Mouse (Mus musculus): ENCODE measurements at regions not wholly inside any gene's neighbourhood (a gene's known extent, or its start where the extent isn't known, plus 50 kb on each side); places are given as distances from the start of the nearest gene placed in this dataset.

DNA sequence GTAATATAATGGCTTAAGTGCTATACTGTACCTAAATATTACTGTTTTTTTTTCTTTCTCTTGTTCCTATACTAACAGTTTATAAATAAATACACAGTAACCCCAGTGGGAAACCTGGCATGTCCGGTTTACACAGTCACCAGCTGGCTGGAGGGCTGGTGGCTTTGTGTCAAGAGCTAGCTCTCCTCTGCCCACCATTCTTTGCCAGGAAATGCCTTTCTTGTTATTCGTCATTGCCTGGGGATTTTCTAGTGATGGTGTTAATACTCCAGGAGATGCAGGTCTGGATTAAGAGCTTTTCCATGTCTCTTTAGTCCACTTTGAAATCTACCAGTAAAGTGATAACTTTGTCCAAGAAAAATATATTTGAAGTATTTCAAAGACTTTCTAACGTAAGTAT is 584.2 kb downstream of the Ptprc start:
- Histone ChIP-seq H3K27me3 (ENCODE audit: control insufficient read depth in 1 of 2, insufficient read depth in 2 of 2, low read length in 2 of 2) (no peaks in the 10 kb centered on the region), H3K9me3 (replicated peaks; ENCODE audit: insufficient read depth, low read length) (no peaks in the 10 kb centered on the region), H3K36me3 (ENCODE audit: control insufficient read depth in 1 of 2, insufficient read depth in 2 of 2, low read length in 2 of 2) (no peaks in the 10 kb centered on the region), H3K4me1 (ENCODE audit: control insufficient read depth in 1 of 2, insufficient read depth in 2 of 2, low read length in 2 of 2) (no peaks in the 10 kb centered on the region), H3K79me2 (ENCODE audit: control insufficient read depth, insufficient read depth, low read length, poor library complexity) (no peaks in the 10 kb centered on the region), H3K27ac (ENCODE audit: control insufficient read depth, low read depth, low read length) (no peak overlapping the region), H3K4me3 (ENCODE audit: control insufficient read depth in 1 of 2, insufficient read depth in 1 of 2, low read depth in 2 of 2, low read length in 2 of 2) (no peak overlapping the region), H3K9ac (ENCODE audit: control insufficient read depth, low read depth, low read length, poor library complexity, severe bottlenecking) (no peak overlapping the region)
- TF ChIP-seq MYC (IDR thresholded peaks at IDR 0.05; ENCODE audit: low read depth, low read length), result no peak
- no peak for TF ChIP-seq CHD1 (IDR thresholded peaks at IDR 0.05; ENCODE audit: low read depth, low read length)
- no peak for TF ChIP-seq USF1 (IDR thresholded peaks at IDR 0.05; ENCODE audit: low read depth, low read length)
- TF ChIP-seq BHLHE40 (IDR thresholded peaks at IDR 0.05; ENCODE audit: borderline replicate concordance, low read depth, low read length), result no peak
- TF ChIP-seq TCF12 (IDR thresholded peaks at IDR 0.05; ENCODE audit: low read depth, low read length), result no peak
- no peak for TF ChIP-seq RCOR1 (IDR thresholded peaks at IDR 0.05; ENCODE audit: low read depth, low read length)
- no peak for TF ChIP-seq E2F4 (IDR thresholded peaks at IDR 0.05; ENCODE audit: borderline replicate concordance, low read depth, low read length)
- TF ChIP-seq ELF1 (IDR thresholded peaks at IDR 0.05; ENCODE audit: low read depth, low read length), result no peak
- TF ChIP-seq RAD21 (IDR thresholded peaks at IDR 0.05; ENCODE audit: low read depth, low read length), result no peak
- no peak for TF ChIP-seq EP300 (IDR thresholded peaks at IDR 0.05; ENCODE audit: low read depth in 1 of 2, low read length in 2 of 2)
- no peak for TF ChIP-seq POLR2AphosphoS5 (IDR thresholded peaks at IDR 0.05; ENCODE audit: borderline replicate concordance, low read depth, low read length)
- no peak for DNase-seq (ENCODE audit: low read depth, low spot score)

- no peaks in the 10 kb centered on the region for H3K79me2 ChIP-seq (ENCODE audit: control insufficient read depth, insufficient read depth, low read length, poor library complexity)
- no peak for TF ChIP-seq UBTF (IDR thresholded peaks at IDR 0.05; ENCODE audit: borderline replicate concordance, insufficient read depth, low read depth, low read length)
- TF ChIP-seq MEF2A (IDR thresholded peaks at IDR 0.05; ENCODE audit: extremely low read depth, insufficient replicate concordance, low read depth, low read length, poor library complexity, severe bottlenecking), result no peak
- no peak for TF ChIP-seq GATA1 (IDR thresholded peaks at IDR 0.05; ENCODE audit: low read depth, low read length)
- no peak for TF ChIP-seq E2F4 (IDR thresholded peaks at IDR 0.05; ENCODE audit: borderline replicate concordance, low read depth, low read length)
- TF ChIP-seq ELF1 (IDR thresholded peaks at IDR 0.05; ENCODE audit: low read depth, low read length), result no peak
- no peak for TF ChIP-seq NELFE (IDR thresholded peaks at IDR 0.05; ENCODE audit: low read depth, low read length)
- TF ChIP-seq RCOR1 (IDR thresholded peaks at IDR 0.05; ENCODE audit: low read depth, low read length), result no peak
- TF ChIP-seq POLR2A (IDR thresholded peaks at IDR 0.05; ENCODE audit: control insufficient read depth in 1 of 2, insufficient read depth in 1 of 2, low read depth in 1 of 2, low read length in 2 of 2, poor library complexity in 1 of 2), result no peak
- TF ChIP-seq ETS1 (IDR thresholded peaks at IDR 0.05; ENCODE audit: low read depth, low read length), result no peak
- no peak for TF ChIP-seq ZNF384 (IDR thresholded peaks at IDR 0.05; ENCODE audit: low read depth, low read length)
- TF ChIP-seq CHD2 (IDR thresholded peaks at IDR 0.05; ENCODE audit: low read length), result no peak
- no peak for TF ChIP-seq BHLHE40 (IDR thresholded peaks at IDR 0.05; ENCODE audit: borderline replicate concordance, low read depth, low read length)
- TF ChIP-seq CTCF (IDR thresholded peaks at IDR 0.05 in 2 of 3, conservative IDR thresholded peaks at IDR 0.05 in 1 of 3; ENCODE audit: control insufficient read depth in 1 of 3, insufficient read depth in 1 of 3, low read depth in 2 of 3, low read length in 3 of 3, poor library complexity in 1 of 3, severe bottlenecking in 1 of 3), result no peak
- no peak for TF ChIP-seq RAD21 (IDR thresholded peaks at IDR 0.05; ENCODE audit: low read depth, low read length)
- no peak for TF ChIP-seq NRF1 (IDR thresholded peaks at IDR 0.05; ENCODE audit: insufficient read depth, low read depth, low read length, poor library complexity, severe bottlenecking)
- no peak for TF ChIP-seq TAL1 (IDR thresholded peaks at IDR 0.05; ENCODE audit: low read length)
- H3K9ac ChIP-seq (ENCODE audit: control insufficient read depth, low read depth, low read length, poor library complexity, severe bottlenecking), result no peak overlapping the region
- no peak for DNase-seq (ENCODE audit: low read depth, low spot score)
- H3K27me3 ChIP-seq (ENCODE audit: control insufficient read depth in 1 of 2, insufficient read depth in 2 of 2, low read length in 2 of 2), result no peaks in the 10 kb centered on the region
- H3K9me3 ChIP-seq (replicated peaks; ENCODE audit: insufficient read depth, low read length), result no peaks in the 10 kb centered on the region
- no peaks in the 10 kb centered on the region for H3K4me1 ChIP-seq (ENCODE audit: control insufficient read depth in 1 of 2, insufficient read depth in 2 of 2, low read length in 2 of 2)
- H3K36me3 ChIP-seq (ENCODE audit: control insufficient read depth in 1 of 2, insufficient read depth in 2 of 2, low read length in 2 of 2), result no peaks in the 10 kb centered on the region
- H3K4me3 ChIP-seq (ENCODE audit: control insufficient read depth in 1 of 2, insufficient read depth in 1 of 2, low read depth in 2 of 2, low read length in 2 of 2), result no peak overlapping the region
- no peak overlapping the region for H3K27ac ChIP-seq (ENCODE audit: control insufficient read depth, low read depth, low read length)
These were observed 586.9 kb downstream of the Ptprc start for GRCm38 (mm10) chr1:137588304-137589300.

Data from MEL (cell line).